Mouse (Mus musculus) kidney, postnatal 14 days (tissue): ENCODE results near the gene Lrrc1.

Experiments used
- DNase-seq: peaks from one replicate; pipeline ENCODE4 v3.0.0; 2022; ENCODE audit warnings: mixed read lengths

Lrrc1 gene

GRCm38 (mm10) chr9:77420200-77420585 lies 124.5 kb downstream of the Lrrc1 start:
- DNase-seq: no peak

GRCm38 (mm10) chr9:77419501-77420199 lies 125.0 kb downstream of the Lrrc1 start:
- no peak for DNase-seq

GRCm38 (mm10) chr9:77418800-77419199 lies 125.9 kb downstream of the Lrrc1 start:
- no peak for DNase-seq

GRCm38 (mm10) chr9:77416486-77416885 lies 128.2 kb downstream of the Lrrc1 start:
- DNase-seq: no peak

DNA sequence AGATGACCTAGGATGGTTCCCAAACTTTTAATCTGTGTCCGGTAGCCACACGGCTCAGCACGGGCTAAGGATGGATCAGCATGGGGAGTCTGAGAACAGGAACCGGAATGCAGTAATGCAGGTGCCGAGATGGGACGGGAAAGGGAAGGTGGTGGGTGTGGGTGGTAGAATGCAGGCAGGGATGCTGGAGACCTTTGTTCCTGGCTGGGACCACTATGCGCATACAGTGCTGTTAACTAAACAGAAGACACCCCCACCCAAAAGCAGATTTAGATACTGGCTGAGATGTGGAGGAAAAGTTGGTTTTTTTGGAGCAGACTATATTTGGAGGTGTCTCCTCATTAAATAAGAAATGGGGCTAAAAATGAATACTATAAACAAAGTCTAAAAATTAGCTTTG lies 128.7 kb downstream of the Lrrc1 start:
- no peak for DNase-seq

GRCm38 (mm10) chr9:77411830-77412425 lies 132.7 kb downstream of the Lrrc1 start:
- no peak for DNase-seq

DNA sequence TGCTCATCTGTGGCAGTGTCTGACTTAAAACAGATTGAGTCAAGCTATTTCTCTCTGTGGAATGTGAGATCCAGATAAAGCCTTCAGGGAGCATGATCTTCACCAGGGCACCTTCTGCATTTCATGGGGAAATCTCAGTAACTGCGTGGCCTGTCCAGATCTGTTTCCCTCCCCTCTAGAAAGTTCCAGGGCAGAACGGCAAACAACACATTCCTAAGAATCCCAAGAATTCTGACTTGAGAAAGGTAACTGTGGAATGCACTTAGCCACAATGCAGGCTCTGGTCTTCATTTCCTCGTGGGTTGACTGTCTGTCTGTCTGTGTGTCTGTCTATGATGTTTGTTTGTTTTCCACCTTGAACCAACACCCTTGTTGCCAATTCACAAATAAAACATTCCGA lies 133.7 kb downstream of the Lrrc1 start:
- DNase-seq: no peak

- DNase-seq: no peak
Measured at GRCm38 (mm10) chr9:77410524-77410923, 134.1 kb downstream of the Lrrc1 start.

GRCm38 (mm10) chr9:77408053-77408603 lies 136.5 kb downstream of the Lrrc1 start:
- no peak for DNase-seq

DNA sequence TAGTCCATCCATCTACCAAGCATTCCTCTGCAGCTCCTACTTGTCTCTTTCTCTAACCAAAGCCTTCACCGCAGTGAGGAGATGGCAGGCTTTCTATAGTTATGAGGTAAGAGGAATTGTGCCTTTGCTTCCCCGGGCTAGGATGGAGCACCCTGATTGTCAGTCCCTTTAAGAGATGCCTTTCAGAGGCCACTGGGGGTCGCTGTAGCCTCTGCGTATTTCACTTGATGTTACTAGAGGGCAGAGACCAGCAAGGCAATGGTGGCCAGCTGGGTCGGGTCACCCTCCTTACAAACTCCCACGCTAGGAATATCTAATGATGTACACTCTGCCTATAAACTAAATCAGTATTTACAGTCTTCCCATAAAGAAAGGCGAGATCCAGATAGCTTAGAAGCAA lies 137.8 kb downstream of the Lrrc1 start:
- DNase-seq: peak; percentile 43

DNA sequence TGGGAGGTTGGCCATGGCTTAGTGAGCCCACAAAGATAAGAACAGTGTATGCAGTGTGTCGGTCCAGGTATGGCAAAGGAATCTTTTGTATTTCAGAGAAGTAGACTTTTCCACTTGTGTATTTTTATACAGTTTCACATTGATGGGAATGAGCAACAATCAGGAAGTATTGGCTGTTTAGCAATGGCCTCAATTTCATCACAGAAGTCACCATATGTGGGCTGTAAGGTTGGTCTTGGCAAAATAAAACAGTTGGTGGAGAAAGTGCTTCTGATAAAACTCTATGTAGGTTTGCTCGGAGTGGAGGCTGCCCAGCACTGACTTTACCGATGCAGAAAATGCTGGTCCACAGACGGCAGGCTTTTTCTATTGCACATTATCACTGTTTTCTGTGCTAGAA lies 140.2 kb downstream of the Lrrc1 start:
- no peak for DNase-seq

GRCm38 (mm10) chr9:77403961-77404360 lies 140.7 kb downstream of the Lrrc1 start:
- no peak for DNase-seq

GRCm38 (mm10) chr9:77402971-77403370 lies 141.7 kb downstream of the Lrrc1 start:
- no peak for DNase-seq

- no peak for DNase-seq
Measured at GRCm38 (mm10) chr9:77399801-77400200, 144.9 kb downstream of the Lrrc1 start.

DNA sequence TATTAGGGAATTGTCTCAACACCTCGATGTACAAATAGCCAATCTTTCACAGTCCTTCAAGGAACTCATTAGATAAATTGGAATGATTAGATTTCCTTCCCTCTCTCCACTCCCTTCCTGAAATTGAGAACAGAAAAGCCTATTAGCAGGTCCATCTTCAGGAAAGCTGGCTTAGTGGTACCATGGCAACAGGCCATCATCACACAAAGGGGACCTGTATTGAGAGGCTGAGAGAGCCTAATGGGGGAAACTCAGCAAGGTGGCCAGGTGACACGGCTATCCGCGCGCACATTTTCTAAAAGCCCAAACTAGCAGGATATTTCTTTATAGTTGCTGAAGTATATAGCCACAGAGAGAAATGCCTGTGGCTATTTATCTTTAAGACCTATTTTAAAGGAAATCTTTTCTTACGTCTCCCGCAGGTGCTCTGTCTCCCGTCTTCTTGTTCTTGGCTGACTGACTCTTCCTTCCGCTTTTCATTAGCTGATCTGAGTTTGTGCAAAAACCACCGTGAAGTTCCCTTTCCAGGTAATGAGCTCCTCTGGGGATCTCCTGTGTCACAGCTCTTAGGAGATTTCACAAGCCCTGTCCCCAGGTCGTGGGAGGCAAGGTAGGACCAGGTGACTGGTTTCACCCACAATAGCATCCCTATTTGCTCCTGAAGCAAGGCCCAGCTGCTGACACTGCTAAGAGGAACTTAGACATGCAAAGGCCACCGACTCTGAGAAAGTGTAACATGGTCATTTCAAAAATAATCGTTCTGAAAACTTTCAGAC lies 145.6 kb downstream of the Lrrc1 start:
- DNase-seq: no peak

DNA sequence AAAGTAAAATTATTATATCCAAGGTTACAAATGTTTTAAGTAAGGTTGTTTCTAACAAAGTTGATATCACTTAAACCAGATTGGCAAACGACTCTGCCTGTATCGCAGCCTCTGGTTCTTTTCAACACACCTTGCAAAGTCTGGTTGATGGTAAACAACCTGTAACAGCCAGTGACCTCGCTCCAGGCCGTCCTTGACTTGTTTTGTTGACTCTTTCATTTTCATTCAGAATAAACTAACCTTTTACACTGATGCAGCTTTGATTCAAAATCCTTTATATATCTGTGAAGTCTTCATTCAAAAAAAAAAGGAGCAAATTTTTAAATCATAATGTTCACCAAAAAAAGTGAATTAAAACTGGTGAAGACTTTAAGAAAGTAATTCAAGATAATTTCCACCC lies 147.6 kb downstream of the Lrrc1 start:
- no peak for DNase-seq

GRCm38 (mm10) chr9:77391248-77391647 lies 153.4 kb downstream of the Lrrc1 start:
- DNase-seq: no peak

GRCm38 (mm10) chr9:77388956-77389355 lies 155.7 kb downstream of the Lrrc1 start:
- DNase-seq: no peak

- no peak for DNase-seq
Measured at GRCm38 (mm10) chr9:77386751-77387150, 157.9 kb downstream of the Lrrc1 start.

- DNase-seq: no peak
Measured at GRCm38 (mm10) chr9:77385611-77386010, 159.1 kb downstream of the Lrrc1 start.

- peak; percentile 36 for DNase-seq
Measured at GRCm38 (mm10) chr9:77384651-77385050, 160.0 kb downstream of the Lrrc1 start.

DNA sequence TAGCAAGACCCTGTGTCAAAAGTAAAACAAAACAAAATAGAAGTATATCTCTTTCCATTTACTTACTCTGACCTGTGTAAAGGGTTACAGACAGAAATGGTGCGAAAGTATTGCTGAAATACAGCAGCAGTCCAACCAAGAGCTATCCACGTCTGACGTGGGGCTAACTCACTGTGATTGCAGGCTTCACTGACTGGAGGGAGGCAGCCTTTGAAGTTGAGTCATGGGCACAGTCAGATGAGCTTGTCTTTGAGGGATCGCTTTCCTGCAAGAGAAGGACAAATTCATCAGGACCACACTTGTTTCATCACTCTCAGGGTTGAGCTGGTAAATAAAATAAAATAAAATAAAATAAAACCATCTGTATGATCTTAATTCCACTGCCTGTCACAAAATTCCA lies 160.7 kb downstream of the Lrrc1 start:
- no peak for DNase-seq

- DNase-seq: no peak
Measured at GRCm38 (mm10) chr9:77382514-77382913, 162.2 kb downstream of the Lrrc1 start.

DNA sequence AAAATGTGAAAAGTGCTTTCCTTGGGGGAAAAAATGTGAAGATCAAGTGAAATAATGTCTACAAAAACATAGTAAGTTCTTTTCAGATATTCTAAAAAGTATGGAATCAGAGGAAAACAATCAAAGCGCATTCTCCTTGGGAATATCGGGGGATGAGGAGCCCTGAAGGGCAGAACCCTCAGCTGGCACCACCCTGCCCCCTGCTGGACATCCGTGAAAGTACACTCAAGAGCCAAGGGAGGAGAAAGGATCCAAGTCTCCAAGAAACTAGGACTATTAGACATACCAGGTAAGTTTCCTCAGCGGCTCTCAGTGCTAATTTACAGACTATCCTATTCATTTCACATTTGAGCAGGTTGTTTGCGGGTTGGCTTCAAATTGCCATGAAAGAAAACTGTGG lies 163.1 kb downstream of the Lrrc1 start:
- peak; percentile 80 for DNase-seq
